Mouse (Mus musculus): ENCODE results near the gene Pole3. TPM values are rescaled to one million over a fixed set of nuclear protein-coding genes. Genes with fewer than 3 reads are reported as not detected.

Gene Pole3
- polyA plus RNA-seq, 1 experiment from 2014 or later = 63.1 TPM

DNA sequence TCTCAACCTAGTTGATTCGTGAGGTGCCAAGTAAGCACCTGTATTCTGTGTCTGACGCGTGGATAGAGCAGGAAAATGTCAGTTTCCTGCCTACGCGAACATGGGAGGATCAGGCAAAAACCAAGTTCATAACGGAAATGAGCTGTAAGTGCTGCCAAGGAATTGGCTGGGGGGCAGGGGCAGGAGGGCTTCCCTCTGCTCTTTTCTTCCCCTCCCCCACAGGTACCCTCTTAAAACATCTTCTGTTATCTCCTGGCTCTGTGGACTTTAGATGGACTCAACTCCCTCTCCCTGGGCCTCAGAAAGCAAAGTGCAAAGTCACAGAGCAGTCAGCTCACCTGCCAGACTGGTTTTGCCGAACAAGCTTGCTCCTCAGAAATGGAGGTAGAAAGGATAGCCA is 21.9 kb downstream of the Pole3 start:
- no peak overlapping the region; the same call in 1 of the 2 replicates for H3K4me3 ChIP-seq

DNA sequence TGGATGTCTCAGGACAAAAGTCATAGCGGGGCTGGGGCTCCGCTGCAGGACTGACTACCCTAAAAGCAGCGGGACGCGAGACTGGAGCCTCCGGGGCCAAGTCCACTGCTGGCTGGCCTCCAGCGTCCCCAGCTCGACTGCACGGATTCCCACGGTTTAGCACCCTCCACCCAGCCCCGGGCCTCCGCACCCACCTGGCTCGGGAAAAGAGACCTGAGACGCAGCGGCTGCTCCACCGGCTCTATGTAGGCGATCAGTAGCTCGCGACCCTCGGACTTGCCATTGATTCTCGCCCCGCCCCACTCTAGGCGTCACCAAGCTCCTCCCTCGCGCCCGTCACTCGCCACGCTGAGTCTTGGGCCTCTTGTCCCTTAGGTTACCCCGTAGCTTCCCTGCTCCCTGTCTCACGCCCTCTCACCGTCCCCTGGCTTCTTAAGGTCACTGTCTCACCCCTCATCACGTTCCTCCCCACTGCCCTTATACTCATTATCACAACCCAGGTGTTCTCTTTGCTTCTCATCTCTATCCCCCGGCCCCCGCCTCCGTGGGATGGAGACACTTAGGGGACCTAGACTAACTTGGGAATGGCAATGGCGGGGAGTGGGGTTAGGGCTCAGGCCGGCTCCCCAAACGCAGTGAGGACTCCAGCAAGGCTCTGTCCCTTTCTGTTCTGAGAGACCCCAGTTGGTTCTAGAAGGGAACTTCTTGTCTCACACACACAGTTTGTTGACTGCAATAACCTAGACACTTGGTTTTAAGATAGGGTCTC is 22.7 kb downstream of the Pole3 start:
- Histone ChIP-seq H3K27me3 (no peaks in the 10 kb centered on the region), H3K27ac (replicated peaks) (peak overlapping the region; percentile 63), H3K9me3 (no peaks in the 10 kb centered on the region), H3K4me2 (peak overlapping the region; percentile 66), H3K36me3 (peaks cover 24% of the 10 kb centered on the region), H3K9ac (peak overlapping the region; percentile 84), H3K4me3 (peak overlapping the region; percentile 75), H3K4me1 (replicated peaks) (peaks cover 15% of the 10 kb centered on the region)
- ATAC-seq (ENCODE audit: low read depth) = peak; percentile 97
- WGBS = 2% methylated on average over 38 of the region's 38 CpGs

More for the DNA sequence above, 21.9 kb downstream of the Pole3 start:
- H3K36me3 ChIP-seq = peaks cover 27% of the 10 kb centered on the region
- H3K4me1 ChIP-seq (replicated peaks) = peaks cover 15% of the 10 kb centered on the region
- no peak overlapping the region for H3K27ac ChIP-seq (replicated peaks)
- no peak overlapping the region for H3K9ac ChIP-seq
- ATAC-seq (ENCODE audit: low read depth) = no peak
- no peak overlapping the region for H3K4me2 ChIP-seq
- WGBS = 82% methylated on average over 7 of the region's 7 CpGs
- no peaks in the 10 kb centered on the region for H3K9me3 ChIP-seq
- H3K27me3 ChIP-seq = no peaks in the 10 kb centered on the region

DNA sequence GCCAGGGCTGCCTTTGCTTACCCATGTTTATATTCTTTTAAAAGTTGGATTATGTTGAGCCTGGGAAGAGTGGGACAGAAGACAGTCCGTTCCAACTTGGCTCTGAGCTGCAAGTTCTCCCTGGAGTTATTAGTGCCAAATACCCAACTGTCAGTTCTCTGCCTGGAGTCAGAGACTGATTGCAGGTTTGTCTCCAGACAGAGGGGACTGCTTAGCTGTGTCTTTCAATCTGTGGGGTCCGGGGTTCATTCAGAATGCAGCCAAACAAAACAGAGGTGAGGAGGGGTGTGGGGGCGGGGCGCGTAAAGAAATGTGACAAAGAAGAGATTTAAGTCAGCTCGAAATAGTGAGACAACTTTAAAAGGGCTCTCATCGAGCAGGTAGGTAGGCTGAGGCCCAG is 23.3 kb downstream of the Pole3 start:
- Histone ChIP-seq H3K9ac (peak overlapping the region; percentile 84), H3K36me3 (peaks cover 24% of the 10 kb centered on the region), H3K4me3 (peak overlapping the region; percentile 75), H3K27ac (replicated peaks) (peak overlapping the region; percentile 63; the same call in 1 of the 2 replicates), H3K27me3 (no peaks in the 10 kb centered on the region), H3K4me1 (replicated peaks) (peaks cover 15% of the 10 kb centered on the region), H3K9me3 (no peaks in the 10 kb centered on the region), H3K4me2 (peak overlapping the region; percentile 66)
- WGBS = 4% methylated on average over 7 of the region's 7 CpGs
- peak; percentile 40 for ATAC-seq (ENCODE audit: low read depth)

DNA sequence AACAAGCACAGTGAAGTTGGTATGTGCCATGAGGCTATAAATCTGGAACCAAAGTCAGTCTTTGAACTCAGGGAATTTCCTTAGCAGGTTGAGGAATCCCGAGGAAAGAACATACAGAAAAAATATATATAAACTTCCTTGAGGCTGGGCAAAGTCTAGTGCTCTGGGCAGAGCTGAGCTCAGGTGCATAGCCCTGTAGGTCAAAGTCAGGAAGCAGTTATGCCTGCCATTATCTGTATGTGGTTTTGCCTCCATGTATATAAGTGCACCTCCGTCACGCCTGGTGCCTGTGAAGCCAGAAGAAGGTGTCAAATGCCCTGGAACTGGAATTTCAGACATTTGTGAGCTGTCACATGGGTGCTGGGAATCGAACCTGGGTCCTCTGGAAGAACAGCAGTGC is 24.1 kb downstream of the Pole3 start:
- 88% methylated on average over 4 of the region's 4 CpGs for WGBS
- Histone ChIP-seq H3K9ac (no peak overlapping the region), H3K4me3 (peak overlapping the region; percentile 3; the same call in 1 of the 2 replicates), H3K36me3 (peaks cover 31% of the 10 kb centered on the region), H3K27ac (replicated peaks) (no peak overlapping the region), H3K27me3 (no peaks in the 10 kb centered on the region), H3K4me2 (peak overlapping the region; percentile 66), H3K9me3 (no peaks in the 10 kb centered on the region), H3K4me1 (replicated peaks) (peaks cover 15% of the 10 kb centered on the region)
- no peak for ATAC-seq (ENCODE audit: low read depth)

DNA sequence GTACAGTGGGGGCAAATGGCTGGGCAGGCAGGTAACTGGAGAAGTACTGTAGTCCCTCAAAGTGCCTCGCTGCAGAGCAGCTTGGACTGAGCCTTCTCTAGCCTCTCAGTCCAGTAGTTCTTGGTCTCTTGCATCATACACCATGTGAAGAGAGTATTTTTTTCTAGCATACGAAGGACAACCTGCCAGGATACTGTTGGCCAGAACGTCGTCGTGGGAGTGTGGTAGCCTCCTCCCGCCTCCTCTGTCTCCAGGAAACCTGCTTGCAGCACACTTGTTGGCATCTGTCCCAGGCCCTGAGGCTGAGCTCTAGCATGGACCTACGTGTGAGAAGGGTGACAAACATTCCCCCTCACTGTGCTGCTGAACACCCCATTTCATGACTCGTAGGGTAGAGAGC is 28.1 kb downstream of the Pole3 start:
- 71% methylated on average over 8 of the region's 8 CpGs for WGBS
- peaks cover 32% of the 10 kb centered on the region for H3K36me3 ChIP-seq
- no peak for ATAC-seq (ENCODE audit: low read depth)

DNA sequence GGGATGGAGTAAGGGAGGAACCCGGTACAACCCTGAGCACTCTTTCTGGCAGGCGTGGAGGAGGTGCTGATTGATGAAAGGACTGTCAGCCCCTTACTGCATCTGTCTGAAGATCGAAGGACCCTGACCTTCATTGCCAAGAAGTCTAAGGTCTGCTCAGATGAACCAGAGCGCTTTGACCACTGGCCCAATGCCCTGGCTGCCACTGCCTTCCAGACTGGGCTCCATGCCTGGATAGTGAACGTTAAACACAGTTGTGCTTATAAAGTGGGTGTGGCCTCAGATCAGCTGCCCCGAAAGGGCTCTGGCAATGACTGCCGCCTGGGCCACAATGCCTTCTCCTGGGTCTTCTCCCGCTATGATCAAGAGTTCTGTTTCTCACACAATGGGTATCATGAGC is 28.9 kb downstream of the Pole3 start:
- peaks cover 32% of the 10 kb centered on the region for H3K36me3 ChIP-seq
- H3K4me3 ChIP-seq = no peak overlapping the region
- H3K27me3 ChIP-seq = no peaks in the 10 kb centered on the region
- no peak overlapping the region for H3K9ac ChIP-seq
- H3K4me1 ChIP-seq (replicated peaks) = peaks cover 4% of the 10 kb centered on the region; the same call in 1 of the 2 replicates
- H3K4me2 ChIP-seq = no peak overlapping the region
- ATAC-seq (ENCODE audit: low read depth) = no peak
- no peaks in the 10 kb centered on the region for H3K9me3 ChIP-seq
- H3K27ac ChIP-seq (replicated peaks) = no peak overlapping the region
- WGBS = 83% methylated on average over 8 of the region's 8 CpGs

More for the DNA sequence above, 28.1 kb downstream of the Pole3 start:
- Histone ChIP-seq H3K27me3 (no peaks in the 10 kb centered on the region), H3K9me3 (no peaks in the 10 kb centered on the region), H3K9ac (no peak overlapping the region), H3K4me1 (replicated peaks) (peaks cover 11% of the 10 kb centered on the region; the same call in 1 of the 2 replicates), H3K4me3 (no peak overlapping the region), H3K27ac (replicated peaks) (no peak overlapping the region), H3K4me2 (no peak overlapping the region)

DNA sequence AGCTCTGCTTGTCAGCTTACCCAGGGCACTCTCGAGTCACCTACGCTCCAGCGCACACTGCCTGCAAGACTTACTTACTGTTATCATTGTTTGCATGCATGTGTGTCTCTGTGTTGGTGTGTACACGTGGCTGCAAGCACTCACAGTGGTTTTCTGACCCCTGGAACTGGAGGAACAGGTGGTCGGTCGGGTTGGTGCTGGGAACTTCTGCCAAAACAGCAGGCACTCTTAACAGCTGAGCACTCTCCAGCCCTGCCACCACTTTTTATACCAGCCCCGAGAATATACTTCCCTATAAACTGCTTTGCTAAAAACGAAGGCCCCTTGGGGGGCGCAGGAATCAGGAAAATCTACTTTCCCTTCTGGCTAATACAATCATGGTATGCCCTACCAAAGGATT is 30.6 kb downstream of the Pole3 start:
- Histone ChIP-seq H3K9ac (no peak overlapping the region), H3K4me3 (no peak overlapping the region), H3K4me2 (no peak overlapping the region), H3K9me3 (no peaks in the 10 kb centered on the region), H3K27ac (replicated peaks) (no peak overlapping the region), H3K4me1 (replicated peaks) (no peaks in the 10 kb centered on the region), H3K36me3 (peaks cover 26% of the 10 kb centered on the region), H3K27me3 (no peaks in the 10 kb centered on the region)
- 76% methylated on average over 9 of the region's 9 CpGs for WGBS
- no peak for ATAC-seq (ENCODE audit: low read depth)

DNA sequence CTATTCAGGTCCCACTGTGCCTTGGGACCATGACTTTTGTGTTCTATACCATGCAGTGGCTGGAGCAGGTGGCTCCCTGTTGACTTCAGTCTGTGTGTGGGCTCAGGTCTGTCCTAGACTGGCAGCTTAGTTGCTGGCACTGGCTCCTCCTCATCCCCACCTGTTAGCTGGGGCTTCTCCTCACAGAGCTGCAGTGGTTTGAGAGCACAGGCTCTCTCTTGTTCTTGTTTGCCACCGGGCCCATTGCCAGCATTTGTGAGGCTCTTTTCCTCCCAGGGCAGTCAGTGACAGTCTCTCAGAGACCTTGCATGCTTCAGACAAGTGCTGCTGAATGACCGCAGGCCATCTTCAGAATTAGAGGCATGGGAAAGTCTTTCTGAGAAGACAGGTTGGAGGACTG is 32.2 kb downstream of the Pole3 start:
- Histone ChIP-seq H3K4me2 (no peak overlapping the region), H3K27ac (replicated peaks) (no peak overlapping the region), H3K4me3 (no peak overlapping the region), H3K4me1 (replicated peaks) (no peaks in the 10 kb centered on the region), H3K27me3 (no peaks in the 10 kb centered on the region), H3K9ac (no peak overlapping the region), H3K9me3 (no peaks in the 10 kb centered on the region), H3K36me3 (peaks cover 10% of the 10 kb centered on the region)
- ATAC-seq (ENCODE audit: low read depth) = no peak
- 85% methylated on average over 2 of the region's 2 CpGs for WGBS

DNA sequence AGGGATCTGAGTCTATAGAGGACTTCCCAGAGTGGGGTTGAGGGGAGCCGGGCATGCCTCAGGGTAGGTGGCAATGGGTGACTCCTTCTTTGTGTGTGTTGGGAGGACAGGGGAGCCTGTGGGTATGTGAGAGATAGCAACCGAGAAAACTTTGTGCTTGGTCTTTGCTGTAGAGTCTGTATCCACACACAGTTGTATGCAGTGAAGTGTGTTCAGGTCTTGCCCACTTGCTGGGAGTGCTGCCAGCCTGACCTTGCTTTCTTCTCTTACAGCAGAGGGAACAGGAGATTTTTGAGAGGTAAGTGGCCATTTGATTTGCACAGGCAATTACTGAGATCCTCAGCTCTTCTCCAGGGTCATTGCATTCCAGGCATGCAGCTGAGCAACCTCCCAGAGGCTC is 37.0 kb downstream of the Pole3 start:
- H3K4me1 ChIP-seq (replicated peaks) = no peaks in the 10 kb centered on the region
- no peak overlapping the region for H3K4me3 ChIP-seq
- WGBS = 67% methylated on average over 2 of the region's 2 CpGs
- no peaks in the 10 kb centered on the region for H3K9me3 ChIP-seq
- no peak for ATAC-seq (ENCODE audit: low read depth)
- no peaks in the 10 kb centered on the region for H3K36me3 ChIP-seq
- no peak overlapping the region for H3K27ac ChIP-seq (replicated peaks)
- no peaks in the 10 kb centered on the region; the same call in 1 of the 2 replicates for H3K27me3 ChIP-seq
- no peak overlapping the region for H3K9ac ChIP-seq
- H3K4me2 ChIP-seq = no peak overlapping the region

DNA sequence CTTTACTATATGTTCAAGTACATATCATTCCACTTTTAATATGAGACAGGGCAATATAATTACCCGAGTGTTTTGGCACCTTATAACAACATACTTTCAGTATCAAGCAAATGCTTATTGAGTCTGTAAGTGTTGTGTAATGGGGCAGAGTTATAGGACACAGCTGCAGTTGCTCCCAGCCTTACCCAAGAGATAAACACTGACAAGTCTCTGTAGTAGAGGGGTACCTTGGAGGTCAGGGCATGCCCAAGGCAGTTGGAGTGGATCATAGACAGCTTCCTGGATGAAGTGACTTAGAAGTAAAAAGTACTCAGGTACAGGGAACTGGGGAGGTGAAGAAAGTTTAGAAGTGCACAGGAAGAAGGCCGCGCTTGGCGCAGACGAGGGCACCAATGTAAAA is 37.7 kb downstream of the Pole3 start:
- H3K9me3 ChIP-seq = no peaks in the 10 kb centered on the region
- H3K9ac ChIP-seq = no peak overlapping the region
- H3K4me2 ChIP-seq = no peak overlapping the region
- H3K4me1 ChIP-seq (replicated peaks) = no peaks in the 10 kb centered on the region
- no peak overlapping the region for H3K4me3 ChIP-seq
- ATAC-seq (ENCODE audit: low read depth) = no peak
- H3K27me3 ChIP-seq = peaks cover 1% of the 10 kb centered on the region; the same call in 1 of the 2 replicates
- H3K27ac ChIP-seq (replicated peaks) = no peak overlapping the region
- 90% methylated on average over 5 of the region's 5 CpGs for WGBS
- H3K36me3 ChIP-seq = no peaks in the 10 kb centered on the region

DNA sequence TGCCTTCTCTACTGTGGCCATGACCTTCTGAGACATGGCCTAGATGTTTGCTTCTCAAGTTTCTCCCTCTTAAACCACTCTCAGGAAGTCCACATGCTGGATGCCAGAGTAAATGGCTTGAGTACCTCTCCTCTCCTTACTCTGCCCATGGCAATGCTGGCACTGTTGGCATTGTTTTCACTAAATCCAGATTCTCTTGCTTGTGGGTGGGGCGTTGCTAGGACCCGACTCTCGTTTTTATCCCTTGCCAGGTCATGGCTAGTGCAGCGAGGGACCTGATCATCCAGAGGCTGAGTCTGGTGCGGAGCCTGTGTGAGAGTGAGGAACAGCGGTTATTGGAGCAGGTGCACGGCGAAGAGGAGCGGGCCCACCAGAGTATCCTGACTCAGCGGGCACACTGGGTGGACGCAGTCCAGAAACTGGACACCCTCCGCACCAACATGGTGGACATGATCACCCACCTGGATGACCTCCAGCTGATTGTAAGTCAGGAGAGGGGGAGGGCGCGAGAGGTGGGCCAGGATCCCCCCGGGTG is 38.6 kb downstream of the Pole3 start:
- ATAC-seq (ENCODE audit: low read depth) = no peak
- Histone ChIP-seq H3K4me2 (no peak overlapping the region), H3K9ac (no peak overlapping the region), H3K27me3 (peaks cover 11% of the 10 kb centered on the region), H3K4me3 (no peak overlapping the region), H3K4me1 (replicated peaks) (no peaks in the 10 kb centered on the region), H3K9me3 (no peaks in the 10 kb centered on the region), H3K27ac (replicated peaks) (no peak overlapping the region), H3K36me3 (no peaks in the 10 kb centered on the region)
- 94% methylated on average over 15 of the region's 15 CpGs for WGBS

DNA sequence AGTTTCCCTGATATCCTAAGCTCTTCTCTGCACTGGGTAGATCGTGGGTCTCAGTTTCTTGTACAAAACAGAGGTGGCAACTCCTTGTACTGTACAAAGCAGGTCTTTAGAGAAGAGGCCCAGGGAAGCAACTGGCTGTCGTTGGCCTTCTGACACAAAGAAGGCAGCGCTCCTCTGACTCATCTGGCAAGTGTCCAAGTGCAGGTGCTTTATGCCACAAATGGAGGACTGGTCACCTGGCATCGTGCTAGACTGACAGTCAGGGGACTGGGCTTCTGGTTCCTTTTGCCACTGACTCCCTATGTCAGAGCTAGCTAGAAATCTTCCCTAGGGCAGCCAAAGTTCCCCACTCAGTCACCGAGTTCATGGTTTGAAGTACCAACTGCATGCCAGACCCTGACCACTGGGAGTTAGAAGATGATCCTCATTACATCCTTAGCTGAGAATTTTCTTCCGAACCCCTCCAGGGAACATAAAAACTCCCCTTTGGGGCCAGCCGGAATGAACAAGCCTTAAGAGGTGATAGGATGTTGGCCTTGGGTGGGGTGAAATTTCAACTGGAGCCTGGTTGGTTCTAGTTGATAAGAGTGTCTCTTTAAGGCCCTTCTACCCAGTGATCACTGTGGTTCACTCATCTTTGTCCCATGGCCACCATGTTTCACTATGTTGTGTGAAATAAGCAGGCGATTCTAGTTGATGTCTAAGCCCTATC is 39.3 kb downstream of the Pole3 start:
- Histone ChIP-seq H3K9ac (no peak overlapping the region), H3K4me3 (no peak overlapping the region), H3K27me3 (peaks cover 16% of the 10 kb centered on the region), H3K4me1 (replicated peaks) (no peaks in the 10 kb centered on the region; the same call in 1 of the 2 replicates), H3K36me3 (no peaks in the 10 kb centered on the region), H3K4me2 (no peak overlapping the region), H3K9me3 (no peaks in the 10 kb centered on the region), H3K27ac (replicated peaks) (no peak overlapping the region)
- WGBS = 89% methylated on average over 8 of the region's 8 CpGs
- ATAC-seq (ENCODE audit: low read depth) = no peak

All from neural tube, embryonic 13.5 days (tissue).